Comparison of ENCODE assay signal across 20 mouse cellular contexts in the genomic region with DNA sequence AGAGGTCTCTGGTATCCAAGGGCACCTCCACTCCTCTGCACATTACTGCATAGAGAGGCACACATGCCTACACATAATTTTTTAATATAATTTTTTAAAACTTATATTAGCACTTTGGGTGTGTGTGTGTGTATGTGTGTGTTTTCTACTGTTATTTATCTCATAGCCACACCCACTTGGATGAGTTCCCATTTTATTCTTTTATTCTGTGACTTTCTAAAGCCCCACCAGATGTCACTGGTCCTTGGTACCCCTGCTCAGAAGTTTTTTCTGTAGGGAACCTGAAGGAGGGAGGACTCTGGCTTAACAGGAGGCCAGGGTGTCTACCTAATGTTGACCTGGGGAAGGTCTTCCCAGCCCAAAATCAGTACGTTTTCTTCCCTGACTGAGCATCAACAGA.
DNase-seq lines count a peak whose midpoint lies in the region; ATAC-seq lines count a peak whose summit lies in the region.
"Had no signal": no experiment of that assay in that cellular context is flagged by ENCODE, and none has a peak within 500 bp of the region (broad histone marks: within the 10 kb centered on the region; RNA-seq: fewer than 3 reads in every experiment).

No protein-coding gene starts in this region.

- no peak for DNase-seq in limb, embryonic 10.5 days (ENCODE audit: low spot score)
- DNase-seq in 3T3-L1 (ENCODE audit: low read depth, low spot score) (peak; percentile 52), NIH3T3 (ENCODE audit: low read depth) (peak; percentile 53)
- no peak for DNase-seq in embryo, embryonic 9.5 days (ENCODE audit: extremely low spot score)
- DNase-seq in urinary bladder, adult 18-20 months (ENCODE audit: low spot score in 2 of 2), result no peak
- DNase-seq: adrenal gland, adult 8-10 months; gastrocnemius, postnatal 10 days; heart, adult 11 months; kidney, adult 2 months; kidney, postnatal 14 days; layer of hippocampus, adult 9-11 months; thymus, postnatal 36 days had no signal

- H3K27ac ChIP-seq in heart, embryonic 16.5 days (ENCODE audit: low read length), result peak overlapping the region; percentile 42
- no peak overlapping the region for H3K27ac ChIP-seq in heart, embryonic 12.5 days (ENCODE audit: poor library complexity, severe bottlenecking)
- peak overlapping the region; percentile 43 for H3K27ac ChIP-seq in limb, embryonic 15.5 days
- H3K27ac ChIP-seq in limb, embryonic 10.5 days, result no peak overlapping the region
- H3K27ac ChIP-seq: forebrain, embryonic 10.5 days; liver, embryonic 12.5 days; lung, embryonic 15.5 days had no signal

- H3K4me3 ChIP-seq in heart, embryonic 16.5 days (ENCODE audit: low read length), result no peak overlapping the region
- H3K4me3 ChIP-seq in heart, embryonic 12.5 days, result no peak overlapping the region
- no peak overlapping the region for H3K4me3 ChIP-seq in limb, embryonic 15.5 days
- no peak overlapping the region for H3K4me3 ChIP-seq in limb, embryonic 10.5 days
- H3K4me3 ChIP-seq: forebrain, embryonic 10.5 days; hindbrain, embryonic 15.5 days; liver, embryonic 12.5 days; lung, embryonic 15.5 days had no signal

- H3K27me3 ChIP-seq in heart, embryonic 16.5 days (ENCODE audit: control insufficient read depth, insufficient read depth, low read length), result no peaks in the 10 kb centered on the region
- H3K27me3 ChIP-seq in heart, embryonic 12.5 days (replicated peaks), result no peaks in the 10 kb centered on the region
- no peaks in the 10 kb centered on the region for H3K27me3 ChIP-seq in limb, embryonic 15.5 days
- H3K27me3 ChIP-seq in limb, embryonic 10.5 days (ENCODE audit: low read depth, poor library complexity, severe bottlenecking), result no peaks in the 10 kb centered on the region
- H3K27me3 ChIP-seq: hindbrain, embryonic 15.5 days; liver, embryonic 12.5 days; lung, embryonic 15.5 days; Patski had no signal

- ATAC-seq in heart, embryonic 16.5 days (replicated peaks; ENCODE audit: extremely low read depth, insufficient read depth, low FRiP score), result no peak
- ATAC-seq in heart, embryonic 12.5 days (ENCODE audit: insufficient number of reproducible peaks, low FRiP score), result no peak
- ATAC-seq in limb, embryonic 15.5 days (ENCODE audit: insufficient number of reproducible peaks, low FRiP score, low TSS enrichment, low read depth), result no peak
- ATAC-seq: liver, embryonic 12.5 days; Patski had no signal

- no peak overlapping the region for H3K4me2 ChIP-seq in heart, embryonic 16.5 days (ENCODE audit: low read depth, low read length)
- no peak overlapping the region for H3K4me2 ChIP-seq in heart, embryonic 12.5 days
- no peak overlapping the region for H3K4me2 ChIP-seq in limb, embryonic 15.5 days
- H3K4me2 ChIP-seq: hindbrain, embryonic 15.5 days; liver, embryonic 12.5 days; lung, embryonic 15.5 days had no signal

- H3K36me3 ChIP-seq in heart, embryonic 16.5 days (ENCODE audit: control insufficient read depth, insufficient read depth), result 0 out of 2 replicates have a peak, but pooled peaks cover 2% of the 10 kb centered on the region
- H3K36me3 ChIP-seq in heart, embryonic 12.5 days, result peaks cover 22% of the 10 kb centered on the region
- peaks cover 8% of the 10 kb centered on the region for H3K36me3 ChIP-seq in limb, embryonic 15.5 days
- peaks cover 15% of the 10 kb centered on the region for H3K36me3 ChIP-seq in limb, embryonic 10.5 days
- H3K36me3 ChIP-seq: hindbrain, embryonic 15.5 days; lung, embryonic 15.5 days had no signal

- H3K4me1 ChIP-seq in heart, embryonic 16.5 days (ENCODE audit: control insufficient read depth, insufficient read depth, low read length), result peaks cover 29% of the 10 kb centered on the region
- H3K4me1 ChIP-seq in heart, embryonic 12.5 days (replicated peaks), result peaks cover 71% of the 10 kb centered on the region
- peaks cover 43% of the 10 kb centered on the region for H3K4me1 ChIP-seq in limb, embryonic 15.5 days
- peaks cover 72% of the 10 kb centered on the region for H3K4me1 ChIP-seq in limb, embryonic 10.5 days

- no peak overlapping the region for H3K9ac ChIP-seq in heart, embryonic 16.5 days (ENCODE audit: low read length)
- no peak overlapping the region for H3K9ac ChIP-seq in heart, embryonic 12.5 days
- H3K9ac ChIP-seq in limb, embryonic 15.5 days, result no peak overlapping the region
- H3K9ac ChIP-seq: hindbrain, embryonic 15.5 days; liver, embryonic 12.5 days; lung, embryonic 15.5 days had no signal

- 52% methylated on average over 1 of the region's 1 CpGs for WGBS in heart, embryonic 16.5 days
- 75% methylated on average over 1 of the region's 1 CpGs for WGBS in heart, embryonic 12.5 days
- 56% methylated on average over 1 of the region's 1 CpGs for WGBS in limb, embryonic 15.5 days
- 84% methylated on average over 1 of the region's 1 CpGs for WGBS in limb, embryonic 10.5 days

- H3K9me3 ChIP-seq in heart, embryonic 16.5 days (replicated peaks; ENCODE audit: control insufficient read depth, low read length), result no peaks in the 10 kb centered on the region
- no peaks in the 10 kb centered on the region for H3K9me3 ChIP-seq in heart, embryonic 12.5 days (replicated peaks)
- H3K9me3 ChIP-seq in limb, embryonic 15.5 days, result no peaks in the 10 kb centered on the region
- no peaks in the 10 kb centered on the region for H3K9me3 ChIP-seq in limb, embryonic 10.5 days (replicated peaks)
- H3K9me3 ChIP-seq: forebrain, embryonic 10.5 days; hindbrain, embryonic 15.5 days; liver, embryonic 12.5 days; lung, embryonic 15.5 days had no signal

Comparison
In these comparisons a context has a peak if more than half of its experiments do, and no peak if none do; other contexts are left out.
1. H3K27ac ChIP-seq: peak in heart, embryonic 16.5 days (single experiment) and limb, embryonic 15.5 days (single experiment); none in heart, embryonic 12.5 days (single experiment) and limb, embryonic 10.5 days (single experiment).
2. DNase-seq: peak in 3T3-L1 (single experiment) and NIH3T3 (single experiment); none in limb, embryonic 10.5 days (single experiment), embryo, embryonic 9.5 days (single experiment) and urinary bladder, adult 18-20 months (0 of 2).